Mouse (Mus musculus): ENCODE data around the gene Cdk6. TPM values are rescaled to one million over a fixed set of nuclear protein-coding genes. Genes with fewer than 3 reads are reported as not detected.
A peak's percentile ranks its signal among the peaks of the same experiment; 100 is the strongest.
"Not testable (repeated sequence)": the region's sequence is repeated elsewhere in the genome, so short reads cannot be mapped to it uniquely, and the experiment has no call there.

Cdk6 gene
- total RNA-seq, 2 experiments from 2014 or later: 1.9 to 4.7 TPM

DNA sequence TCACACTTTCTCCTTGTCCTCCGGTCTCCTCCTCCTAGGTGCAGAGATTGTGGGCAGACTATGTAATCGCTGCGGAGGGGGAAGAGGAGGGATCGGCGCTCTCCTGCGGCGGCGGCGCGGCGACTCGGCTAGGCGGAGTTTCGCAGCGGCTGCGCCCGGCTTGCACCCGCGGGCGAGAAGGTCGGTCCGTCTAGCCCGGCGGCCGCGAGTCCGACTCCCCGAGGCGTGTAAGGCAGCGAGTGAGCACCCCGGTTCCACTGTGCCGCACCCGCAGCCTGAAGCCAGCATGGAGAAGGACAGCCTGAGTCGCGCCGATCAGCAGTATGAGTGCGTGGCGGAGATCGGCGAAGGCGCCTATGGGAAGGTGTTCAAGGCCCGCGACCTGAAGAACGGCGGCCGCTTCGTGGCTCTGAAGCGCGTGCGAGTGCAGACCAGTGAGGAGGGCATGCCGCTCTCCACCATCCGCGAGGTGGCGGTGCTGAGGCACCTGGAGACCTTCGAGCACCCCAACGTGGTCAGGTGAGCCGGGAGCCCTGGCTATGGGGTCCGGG is 2.9 kb downstream of the Cdk6 start:
- DNase-seq (ENCODE audit: low spot score in 2 of 2): peak; percentile 38 to 79

- not testable (repeated sequence) for DNase-seq (ENCODE audit: low spot score in 2 of 2)
Measured at GRCm38 (mm10) chr5:3345540-3345939, 4.3 kb downstream of the Cdk6 start.

- not testable (repeated sequence) for DNase-seq (ENCODE audit: low spot score in 2 of 2)
Measured at GRCm38 (mm10) chr5:3349393-3349792, 8.1 kb downstream of the Cdk6 start.

DNA sequence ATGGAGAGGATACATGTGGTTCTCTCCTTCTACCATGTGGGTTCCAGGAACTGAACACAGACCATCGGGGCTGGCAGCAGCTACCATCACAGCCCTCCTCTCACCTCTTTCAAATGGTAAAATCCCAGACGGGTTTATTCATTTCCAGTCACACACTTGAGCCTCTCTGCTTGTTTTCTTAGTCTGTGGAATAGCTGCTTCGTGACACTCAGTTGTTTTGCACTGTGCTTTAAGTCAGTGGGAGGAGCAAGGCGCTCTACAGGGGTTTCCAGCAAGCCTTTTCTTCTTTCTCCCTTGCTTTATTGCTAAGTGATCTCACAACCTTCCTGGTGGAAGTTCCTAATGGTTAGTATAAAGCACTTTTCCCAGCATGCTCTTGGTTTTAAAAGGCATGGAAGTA is 10.6 kb downstream of the Cdk6 start:
- DNase-seq (ENCODE audit: low spot score in 2 of 2): not testable (repeated sequence)

- peak in 1 of 2 experiments; percentile 9 for DNase-seq (ENCODE audit: low spot score in 2 of 2)
Measured at GRCm38 (mm10) chr5:3352314-3352713, 11.0 kb downstream of the Cdk6 start.

DNA sequence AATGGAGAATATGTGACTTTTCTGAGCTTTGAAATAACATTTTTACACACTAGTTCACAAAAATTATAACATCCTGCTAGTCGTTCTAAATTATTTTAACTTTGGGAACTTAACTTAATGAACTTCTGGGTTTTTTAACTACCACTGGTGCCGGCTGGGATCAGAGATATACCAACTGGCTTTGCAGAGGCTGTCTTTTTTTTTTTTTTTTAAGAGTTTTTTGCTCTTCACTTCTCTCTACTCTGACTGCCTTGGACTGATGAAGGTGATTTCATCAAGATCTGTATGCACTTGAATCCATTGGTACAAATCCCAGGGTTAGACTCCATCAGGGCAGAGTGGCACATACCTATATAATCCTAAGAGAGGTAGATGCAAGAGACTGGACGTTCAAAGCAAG is 11.5 kb downstream of the Cdk6 start:
- no peak for DNase-seq (ENCODE audit: low spot score in 2 of 2)

DNA sequence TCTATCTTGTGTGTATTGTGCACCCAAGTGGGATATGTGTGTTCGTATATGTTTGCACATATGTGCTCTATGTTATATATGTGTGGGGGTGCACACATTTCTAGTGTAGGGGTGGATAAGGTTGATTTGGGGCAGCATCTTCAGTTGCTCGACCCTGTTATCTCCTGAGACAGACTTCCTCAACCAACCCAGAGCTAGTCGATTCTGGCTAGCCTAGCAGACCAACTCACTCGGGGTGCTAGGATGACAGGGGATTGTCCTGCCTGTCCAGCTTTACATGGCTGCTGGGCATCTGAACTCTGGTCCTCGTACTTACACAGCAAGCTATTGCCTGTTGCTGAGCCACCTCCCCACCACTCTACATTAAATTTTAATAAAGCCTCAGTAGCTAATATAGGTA is 13.0 kb downstream of the Cdk6 start:
- DNase-seq (ENCODE audit: low spot score in 2 of 2): no peak

GRCm38 (mm10) chr5:3355032-3355536 is 13.8 kb downstream of the Cdk6 start:
- no peak for DNase-seq (ENCODE audit: low spot score in 2 of 2)

DNA sequence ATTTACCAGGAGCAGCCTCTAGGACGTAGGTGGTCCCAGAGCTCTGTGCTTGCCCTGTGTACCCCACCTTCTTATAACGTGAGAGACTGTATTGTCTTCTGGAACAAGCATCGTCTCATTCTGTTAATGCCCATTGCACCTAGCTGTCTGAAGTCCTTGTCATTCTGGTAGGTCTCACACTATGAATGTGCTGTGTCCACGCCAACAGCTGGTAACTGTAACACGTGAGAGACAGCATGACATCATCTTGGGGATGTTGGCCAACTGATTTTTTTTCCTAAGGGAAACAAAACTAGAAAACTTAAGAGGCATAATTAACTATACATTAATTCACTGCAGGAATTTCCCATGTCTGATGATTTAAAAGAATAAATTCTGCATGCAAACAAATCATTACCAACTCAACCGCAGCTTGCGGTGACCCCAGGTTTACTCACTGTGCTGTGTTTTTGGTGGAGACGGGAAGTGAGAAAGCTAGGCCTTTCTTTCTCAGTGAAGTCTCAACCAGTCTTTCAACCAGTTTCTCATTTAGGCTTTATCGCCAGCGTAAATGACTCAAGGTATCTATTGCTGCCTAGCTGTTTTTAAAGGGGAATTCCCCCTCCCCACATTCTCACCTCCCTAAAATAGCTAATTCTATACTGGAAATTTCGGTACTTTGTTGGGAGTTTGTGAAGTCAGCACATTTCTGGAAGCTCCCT is 14.4 kb downstream of the Cdk6 start:
- DNase-seq (ENCODE audit: low spot score in 2 of 2): no peak

- DNase-seq (ENCODE audit: low spot score in 2 of 2): no peak
Measured at GRCm38 (mm10) chr5:3356261-3356778, 15.0 kb downstream of the Cdk6 start.

DNA sequence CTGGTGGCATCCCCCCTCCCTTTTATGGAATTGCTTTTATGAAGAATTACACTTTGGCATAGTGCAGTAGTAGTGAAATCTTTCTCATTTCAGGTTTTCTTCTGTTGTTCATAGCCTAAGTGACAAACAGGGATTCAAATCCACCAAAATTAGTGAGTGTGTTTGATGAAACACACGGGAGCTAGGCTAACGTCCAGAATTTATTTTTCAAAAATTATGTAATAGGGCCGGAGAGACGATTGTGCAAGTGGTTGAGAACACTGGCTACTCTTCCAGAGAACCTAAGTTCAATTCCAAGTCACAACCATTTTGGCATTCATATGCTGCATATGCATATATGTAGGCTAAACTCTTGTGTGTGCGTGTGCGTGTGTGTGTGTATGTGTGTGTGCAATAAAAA is 16.2 kb downstream of the Cdk6 start:
- DNase-seq (ENCODE audit: low spot score in 2 of 2): no peak

- DNase-seq (ENCODE audit: low spot score in 2 of 2): no peak
Measured at GRCm38 (mm10) chr5:3358687-3359520, 17.6 kb downstream of the Cdk6 start.

GRCm38 (mm10) chr5:3359914-3360313 is 18.6 kb downstream of the Cdk6 start:
- no peak for DNase-seq (ENCODE audit: low spot score in 2 of 2)

GRCm38 (mm10) chr5:3361252-3361651 is 20.0 kb downstream of the Cdk6 start:
- DNase-seq (ENCODE audit: low spot score in 2 of 2): no peak

DNA sequence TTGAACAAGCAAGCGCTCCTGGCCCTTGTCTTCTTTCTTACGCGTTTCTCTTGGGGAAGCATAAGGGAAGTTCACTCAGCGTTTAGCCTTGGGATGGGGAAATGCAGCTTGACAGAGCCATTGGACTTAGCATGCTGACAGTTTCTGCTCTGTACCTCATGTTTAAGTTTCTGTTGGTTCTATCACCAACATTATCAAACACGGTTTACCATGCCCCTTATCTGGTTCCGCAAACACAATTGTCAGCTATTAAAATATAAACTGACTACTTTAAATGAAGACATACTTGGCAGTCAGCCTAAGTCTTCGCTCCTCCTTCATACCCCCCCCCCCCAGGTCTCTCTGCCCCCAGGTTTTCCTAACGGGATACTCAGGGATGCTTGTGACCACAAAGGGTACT is 20.8 kb downstream of the Cdk6 start:
- DNase-seq (ENCODE audit: low spot score in 2 of 2): no peak

- no peak for DNase-seq (ENCODE audit: low spot score in 2 of 2)
Measured at GRCm38 (mm10) chr5:3363036-3363983, 22.0 kb downstream of the Cdk6 start.

- peak in 1 of 2 experiments; percentile 16 for DNase-seq (ENCODE audit: low spot score in 2 of 2)
Measured at GRCm38 (mm10) chr5:3367045-3367444, 25.8 kb downstream of the Cdk6 start.

DNA sequence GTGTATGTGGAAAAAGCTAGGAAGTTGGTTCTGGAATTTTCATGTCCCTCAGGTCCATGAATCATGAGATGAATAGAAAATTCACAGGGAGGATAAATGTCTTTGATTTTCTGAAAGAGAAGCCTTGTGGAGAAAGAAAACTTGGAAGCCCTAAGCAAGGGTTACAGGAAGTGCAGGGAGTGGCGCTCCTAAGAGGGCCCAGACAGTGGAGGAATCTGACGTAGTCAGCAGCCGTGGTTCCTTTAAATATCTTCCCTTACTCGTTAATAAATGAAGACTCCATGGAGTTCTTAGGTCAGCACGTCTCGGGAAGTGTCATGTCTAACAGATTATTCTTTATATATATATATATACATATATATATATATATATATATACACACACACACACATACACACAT is 28.0 kb downstream of the Cdk6 start:
- no peak for DNase-seq (ENCODE audit: low spot score in 2 of 2)

- DNase-seq (ENCODE audit: low spot score in 2 of 2): no peak
Measured at GRCm38 (mm10) chr5:3371212-3371611, 29.9 kb downstream of the Cdk6 start.

DNA sequence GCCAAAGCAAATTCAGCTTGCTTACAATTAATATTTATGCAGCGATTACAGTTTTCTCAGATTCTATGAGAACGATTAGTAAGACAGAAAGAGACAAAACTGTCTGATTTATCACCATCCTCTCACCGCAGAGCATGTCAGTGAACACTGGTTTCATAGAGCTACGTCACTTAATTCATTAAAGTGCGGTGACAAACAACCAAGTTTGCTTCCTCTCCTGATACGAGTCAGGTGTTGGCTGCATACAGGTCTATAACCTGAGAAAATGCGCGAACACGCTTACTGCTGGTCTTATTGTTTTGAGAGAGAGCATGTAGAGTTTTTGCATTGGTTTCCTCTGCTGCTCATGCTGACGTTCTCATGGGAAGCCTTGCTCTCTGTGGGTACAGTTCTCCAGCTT is 31.9 kb downstream of the Cdk6 start:
- no peak for DNase-seq (ENCODE audit: low spot score in 2 of 2)

DNA sequence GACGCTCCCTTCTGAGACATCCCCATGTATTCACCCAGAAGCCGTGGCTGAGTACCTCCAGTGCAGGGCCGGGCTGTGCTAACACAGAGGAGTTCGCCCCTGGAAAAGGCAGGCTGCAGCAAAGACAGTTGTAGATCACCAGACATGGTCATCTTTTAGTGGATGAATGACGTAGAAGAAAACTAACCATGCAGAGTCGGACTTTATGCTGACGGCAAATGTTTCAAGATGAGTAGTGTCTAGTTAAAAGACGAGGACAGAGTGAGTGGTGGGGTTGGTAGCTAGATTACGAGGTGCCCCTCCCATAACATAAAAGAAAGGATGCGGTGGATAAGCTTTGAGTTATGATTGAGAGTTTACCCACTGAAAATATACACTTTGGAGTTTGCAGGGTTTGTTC is 33.5 kb downstream of the Cdk6 start:
- no peak for DNase-seq (ENCODE audit: low spot score in 2 of 2)

Measured in layer of hippocampus, adult 18-20 months (tissue).